Mouse (Mus musculus) liver, embryonic 16.5 days (tissue): ENCODE data around the gene Gm10203. TPM values are rescaled to one million over a fixed set of nuclear protein-coding genes. Genes with fewer than 3 reads are reported as not detected.

Experiments
- ATAC-seq: fragments of 200-750 bp; cut with Nextera tagmentation; 2 replicates; pipeline ENCODE4 v1.8.0; 2017; ENCODE audit warnings: low read depth, mild to moderate bottlenecking, moderate number of reproducible peaks, moderate library complexity
- H3K27ac ChIP-seq: fragments of 300-500 bp; sonication (generic); 2 replicates; pipeline ENCODE4 v1.5.1; 2014; ENCODE audit warnings: mild to moderate bottlenecking, low read length
- H3K27me3 ChIP-seq: fragments of 300-500 bp; sonication (generic); 2 replicates; pipeline ENCODE4 v1.6.1; 2014; ENCODE audit warnings: low read depth, low read length, mixed read lengths; ENCODE audit not compliant: control insufficient read depth, insufficient read depth
- H3K36me3 ChIP-seq: fragments of 300-500 bp; sonication (generic); 2 replicates; pipeline ENCODE4 v1.6.1; 2014; ENCODE audit warnings: mild to moderate bottlenecking; ENCODE audit not compliant: control insufficient read depth, insufficient read depth
- H3K4me1 ChIP-seq: fragments of 300-500 bp; sonication (generic); 2 replicates; pipeline ENCODE4 v1.6.1; 2014; ENCODE audit warnings: low read depth, low read length, mixed read lengths; ENCODE audit not compliant: control insufficient read depth
- H3K4me2 ChIP-seq: fragments of 300-500 bp; sonication (generic); 2 replicates; pipeline ENCODE4 v1.6.1; 2014; ENCODE audit warnings: low read depth, low read length, mixed read lengths
- H3K4me3 ChIP-seq: fragments of 300-500 bp; sonication (generic); 2 replicates; pipeline ENCODE4 v1.5.1; 2014; ENCODE audit warnings: low read depth, mild to moderate bottlenecking, low read length
- H3K9ac ChIP-seq: fragments of 300-500 bp; sonication (generic); 2 replicates; pipeline ENCODE4 v1.6.1; 2014; ENCODE audit warnings: low read depth, low read length
- H3K9me3 ChIP-seq: fragments of 300-500 bp; sonication (generic); replicated peaks from 2 replicates; pipeline ENCODE4 v1.6.1; 2016; ENCODE audit warnings: low read length; ENCODE audit not compliant: control insufficient read depth
- WGBS: fragments of 180-500 bp; shearing (Covaris S2); extraction: QIAGEN DNeasy Blood & Tissue Kit; methylation state at CpG from one replicate; pipeline ENCODE4 v1.1.7; 2014; ENCODE audit not compliant: insufficient replicate concordance; 5-methylcytosine and 5-hydroxymethylcytosine counted together
- polyA plus RNA-seq: library from polyadenylated mRNA; unstranded; fragments of >200 nt; fragmentation: Nextera tagmentation; extraction: Ambion mirVana; gene quantifications from 2 replicates; pipeline ENCODE4 v1.2.1, GENCODE M21; 2015

Gene Gm10203
- polyA plus RNA-seq, 1 experiment from 2014 or later: not detected

DNA sequence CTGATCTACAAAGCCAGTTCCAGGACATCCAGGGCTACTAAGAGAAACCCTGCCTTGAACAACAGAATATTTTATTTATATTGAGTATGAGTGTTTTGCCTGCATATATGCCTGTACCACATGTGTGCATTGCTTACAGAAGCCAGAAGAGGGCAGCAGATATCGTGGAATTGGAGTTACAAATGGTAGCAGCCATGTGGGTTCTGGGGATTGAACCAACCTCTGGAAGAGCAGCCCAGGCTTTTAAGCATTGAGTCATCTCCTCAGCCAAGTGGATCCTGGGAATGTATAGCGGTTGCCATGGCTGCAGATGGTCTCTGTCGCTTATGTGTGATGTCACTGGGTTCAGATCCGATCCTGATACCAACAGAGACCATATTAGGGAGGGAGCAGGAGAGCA is 3.3 kb upstream of the Gm10203 start:
- 55% methylated on average over 4 of the region's 4 CpGs for WGBS
- no peaks in the 10 kb centered on the region for H3K36me3 ChIP-seq
- H3K9ac ChIP-seq: no peak overlapping the region
- peak; percentile 32 for ATAC-seq
- no peak overlapping the region for H3K4me2 ChIP-seq
- H3K4me1 ChIP-seq: no peaks in the 10 kb centered on the region
- no peak overlapping the region for H3K27ac ChIP-seq
- H3K9me3 ChIP-seq: no peaks in the 10 kb centered on the region
- no peaks in the 10 kb centered on the region for H3K27me3 ChIP-seq
- no peak overlapping the region for H3K4me3 ChIP-seq

GRCm38 (mm10) chr6:149131111-149131510 is 1.1 kb downstream of the Gm10203 start:
- H3K27me3 ChIP-seq: no peaks in the 10 kb centered on the region
- no peak for ATAC-seq
- H3K4me2 ChIP-seq: no peak overlapping the region
- 26% methylated on average over 3 of the region's 3 CpGs for WGBS
- H3K27ac ChIP-seq: no peak overlapping the region
- no peak overlapping the region for H3K4me3 ChIP-seq
- H3K36me3 ChIP-seq: no peaks in the 10 kb centered on the region
- H3K9me3 ChIP-seq: no peaks in the 10 kb centered on the region
- H3K9ac ChIP-seq: no peak overlapping the region
- H3K4me1 ChIP-seq: no peaks in the 10 kb centered on the region

DNA sequence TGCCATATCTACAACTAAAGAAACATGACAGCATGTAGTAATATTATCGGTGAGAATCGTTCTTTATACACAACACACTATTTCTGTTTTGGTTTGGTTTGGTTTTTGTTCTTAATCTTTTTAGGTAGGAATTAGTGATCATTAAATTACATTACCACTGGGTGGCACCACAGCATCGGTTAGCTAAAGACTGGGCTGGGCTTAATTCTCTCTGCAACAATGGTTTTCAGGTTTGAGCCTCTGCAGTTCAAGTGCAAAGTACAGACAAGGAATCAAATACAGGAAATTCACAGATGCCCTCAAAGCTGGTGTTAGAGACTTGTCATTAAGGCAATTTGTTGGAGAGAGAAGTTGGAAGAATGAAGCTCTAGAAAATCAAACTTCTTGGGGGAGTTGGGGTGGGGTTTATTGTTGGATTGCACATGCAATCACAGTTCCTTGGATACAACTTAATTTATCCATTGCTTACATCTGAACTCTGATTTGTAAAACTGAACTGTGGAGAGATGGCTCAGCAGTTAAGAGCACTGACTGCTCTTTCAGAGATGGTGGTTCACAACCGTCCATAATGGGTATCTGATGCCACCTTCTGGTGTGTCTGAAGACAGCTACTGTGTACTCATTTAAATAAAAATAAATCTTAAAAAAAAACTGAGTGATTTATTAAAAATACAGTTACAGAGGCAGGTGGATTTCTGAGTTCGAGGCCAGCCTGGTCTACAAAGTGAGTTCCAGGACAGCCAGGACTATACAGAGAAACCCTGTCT is 2.5 kb downstream of the Gm10203 start:
- H3K4me1 ChIP-seq: no peaks in the 10 kb centered on the region
- peak; percentile 48 for ATAC-seq
- WGBS: 19% methylated on average over 5 of the region's 5 CpGs
- no peaks in the 10 kb centered on the region for H3K27me3 ChIP-seq
- H3K4me2 ChIP-seq: no peak overlapping the region
- no peak overlapping the region for H3K27ac ChIP-seq
- no peak overlapping the region for H3K4me3 ChIP-seq
- H3K36me3 ChIP-seq: no peaks in the 10 kb centered on the region
- no peak overlapping the region for H3K9ac ChIP-seq
- H3K9me3 ChIP-seq: no peaks in the 10 kb centered on the region

DNA sequence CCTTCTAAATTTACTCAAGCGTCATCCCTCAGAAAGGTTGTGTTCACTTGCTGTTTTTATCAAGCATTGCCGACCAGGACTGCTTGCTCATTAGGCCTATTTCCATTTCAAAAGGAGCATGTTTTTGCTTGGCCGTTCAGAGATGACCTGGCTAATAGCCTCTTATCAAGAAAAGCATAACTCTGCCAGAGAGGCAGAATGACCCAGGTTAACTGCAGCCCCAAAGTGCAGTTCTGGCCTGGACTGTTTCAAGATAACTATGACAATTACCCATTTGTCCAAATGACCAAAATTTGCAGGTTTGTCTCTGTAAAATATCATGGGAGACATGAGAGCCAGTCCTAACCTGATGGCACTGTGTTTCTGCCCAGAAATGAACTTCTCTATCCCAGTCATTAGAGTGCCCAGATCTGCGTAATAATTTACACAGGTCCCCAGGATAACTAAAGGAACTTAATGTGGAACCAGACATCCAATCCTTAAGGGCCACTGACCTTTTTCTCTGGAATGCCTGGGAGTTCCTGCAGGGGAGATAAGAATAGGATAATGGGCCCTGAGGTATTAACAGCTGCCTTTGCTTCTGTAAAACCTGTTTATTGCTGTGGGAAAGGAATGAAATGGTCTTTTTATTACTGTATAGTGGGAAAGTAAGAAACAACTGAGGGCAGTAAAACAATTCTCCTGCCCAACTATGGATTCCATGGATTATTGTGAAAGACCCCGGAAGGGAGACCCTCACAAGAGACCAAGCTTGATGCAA is 4.6 kb downstream of the Gm10203 start:
- no peak; the same call in 1 of the 2 replicates for ATAC-seq
- Histone ChIP-seq H3K36me3 (no peaks in the 10 kb centered on the region), H3K9ac (no peak overlapping the region), H3K4me2 (no peak overlapping the region), H3K4me3 (no peak overlapping the region), H3K27me3 (no peaks in the 10 kb centered on the region), H3K4me1 (no peaks in the 10 kb centered on the region), H3K9me3 (no peaks in the 10 kb centered on the region), H3K27ac (no peak overlapping the region)
- 35% methylated on average over 5 of the region's 5 CpGs for whole genome bisulfite sequencing

- Histone ChIP-seq H3K9ac (no peak overlapping the region), H3K27ac (no peak overlapping the region), H3K36me3 (no peaks in the 10 kb centered on the region), H3K27me3 (no peaks in the 10 kb centered on the region), H3K4me3 (no peak overlapping the region), H3K9me3 (no peaks in the 10 kb centered on the region), H3K4me1 (no peaks in the 10 kb centered on the region), H3K4me2 (no peak overlapping the region)
- ATAC-seq: no peak
- 48% methylated on average over 6 of the region's 6 CpGs for WGBS
Measured at GRCm38 (mm10) chr6:149135631-149136030, 5.7 kb downstream of the Gm10203 start.

DNA sequence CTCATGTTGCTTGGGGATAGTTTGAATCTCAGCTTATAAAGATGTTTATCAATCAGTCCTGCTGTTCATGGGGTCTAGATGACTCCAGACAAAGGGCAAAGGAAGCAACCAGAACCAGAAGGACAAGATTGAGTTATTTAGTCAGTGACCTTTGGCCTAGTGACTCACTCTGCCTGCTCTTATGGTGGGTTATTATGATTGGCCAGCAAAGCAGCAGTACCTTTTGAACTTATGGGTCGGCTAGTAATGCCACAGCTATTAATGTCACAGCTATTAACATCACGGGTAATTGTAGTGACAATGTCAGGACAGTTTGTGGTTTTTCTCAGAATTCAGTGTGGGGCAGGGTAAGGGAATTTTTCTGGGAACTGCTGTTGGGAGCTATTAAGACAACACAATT is 8.0 kb downstream of the Gm10203 start:
- no peak overlapping the region for H3K27ac ChIP-seq
- H3K9ac ChIP-seq: no peak overlapping the region
- ATAC-seq: no peak
- WGBS: 50% methylated on average over 2 of the region's 2 CpGs
- H3K4me3 ChIP-seq: no peak overlapping the region
- no peak overlapping the region for H3K4me2 ChIP-seq
- peaks cover 9% of the 10 kb centered on the region for H3K4me1 ChIP-seq
- no peaks in the 10 kb centered on the region for H3K27me3 ChIP-seq
- no peaks in the 10 kb centered on the region for H3K9me3 ChIP-seq
- H3K36me3 ChIP-seq: no peaks in the 10 kb centered on the region

DNA sequence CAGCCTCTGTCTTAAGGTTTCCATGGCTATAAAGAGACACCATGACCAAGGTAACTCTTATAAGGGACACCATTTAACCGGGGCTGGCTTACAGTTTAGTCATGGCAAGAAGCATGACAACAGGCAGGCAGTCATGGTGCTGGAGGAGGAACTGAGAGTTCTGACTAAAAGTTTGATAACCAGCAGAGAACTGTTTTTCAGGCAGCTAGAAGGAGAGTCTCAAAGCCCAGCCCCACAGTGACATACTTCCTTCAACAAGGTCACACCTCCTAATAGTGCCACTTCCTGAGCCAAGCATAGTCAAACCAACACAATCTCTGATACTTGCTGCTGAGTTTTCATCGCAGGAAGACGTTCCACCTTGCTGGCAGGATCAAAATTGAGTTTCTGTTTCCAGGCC is 9.0 kb downstream of the Gm10203 start:
- Histone ChIP-seq H3K9me3 (no peaks in the 10 kb centered on the region), H3K4me2 (no peak overlapping the region), H3K36me3 (no peaks in the 10 kb centered on the region), H3K4me1 (peaks cover 9% of the 10 kb centered on the region), H3K27ac (no peak overlapping the region), H3K27me3 (no peaks in the 10 kb centered on the region), H3K9ac (no peak overlapping the region), H3K4me3 (no peak overlapping the region)
- ATAC-seq: no peak
- WGBS: 67% methylated on average over 3 of the region's 3 CpGs

GRCm38 (mm10) chr6:149139471-149139870 is 9.5 kb downstream of the Gm10203 start, which contains the start of gene Etfbkmt:
Etfbkmt (plus strand) TSS chr6:149139849.
- no peak within 1 kb of the TSS for H3K27ac ChIP-seq
- H3K4me2 ChIP-seq: no peak within 1 kb of the TSS
- 38% methylated on average over 1 of the region's 1 CpGs for WGBS
- no peak for ATAC-seq
- H3K9me3 ChIP-seq: no peaks in the 10 kb centered on the region
- no peak within 1 kb of the TSS for H3K9ac ChIP-seq
- no peaks in the 10 kb centered on the region for H3K36me3 ChIP-seq
- peaks cover 9% of the 10 kb centered on the region for H3K4me1 ChIP-seq
- H3K4me3 ChIP-seq: no peak within 1 kb of the TSS
- no peaks in the 10 kb centered on the region for H3K27me3 ChIP-seq
